Mouse (Mus musculus): ENCODE results near the gene Olfr1248.
"Not testable (repeated sequence)": the region's sequence is repeated elsewhere in the genome, so short reads cannot be mapped to it uniquely, and the experiment has no call there.

Olfr1248 gene

GRCm38 (mm10) chr2:89618145-89618544, at the start of gene Olfr1248:
Gene Olfr1248, minus strand, starts transcription at chr2:89618245.
- not testable (repeated sequence) for DNase-seq

GRCm38 (mm10) chr2:89661367-89661766, 43.3 kb upstream of the Olfr1248 start, which contains the start of gene Olfr1250:
Gene Olfr1250, minus strand, starts transcription at chr2:89661467.
- DNase-seq = no peak

DNA sequence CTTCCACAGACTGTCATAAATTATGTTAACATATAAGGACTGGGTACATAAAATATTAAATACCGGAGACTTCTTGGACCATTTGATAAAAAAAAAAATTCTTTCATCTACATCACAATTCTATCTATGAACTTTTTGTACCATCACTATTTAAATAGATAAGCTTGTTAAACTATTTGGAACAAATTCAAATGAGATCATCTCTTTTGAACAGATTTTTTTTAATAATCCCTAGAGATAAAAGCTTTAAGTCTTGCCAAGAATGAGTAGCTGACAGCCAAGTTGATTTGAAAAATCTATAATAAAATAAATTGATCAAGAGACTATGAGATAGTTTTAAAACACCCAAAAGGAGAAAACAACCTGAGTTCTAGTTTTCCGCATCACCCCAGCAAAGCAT, 16.8 kb upstream of the Olfr1248 start, which contains the start of gene Olfr1249:
Olfr1249 (minus strand) TSS at position 101 of the 400 bp plus-strand sequence.
- no peak for DNase-seq

DNA sequence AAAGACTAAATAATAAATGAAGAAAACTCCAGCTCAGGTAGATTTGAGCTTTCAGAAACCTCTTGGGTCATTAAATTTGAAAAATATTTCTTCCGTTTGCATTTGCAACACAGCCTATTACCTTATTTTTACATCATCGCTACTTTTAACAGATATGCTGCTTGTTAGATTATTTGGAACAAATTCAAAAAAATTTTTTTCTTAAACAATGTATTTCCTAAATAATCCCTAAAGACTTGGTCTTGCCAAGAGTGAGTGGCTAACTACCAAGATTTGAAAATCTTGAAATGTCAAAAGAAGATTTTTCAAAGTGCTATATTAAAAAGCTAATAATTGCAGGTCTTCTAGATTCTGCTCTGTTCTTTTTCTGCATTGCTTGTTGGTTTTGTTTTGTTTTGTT, 4.0 kb downstream of the Olfr1248 start, which contains the start of gene Olfr1247:
Olfr1247 (minus strand) TSS at position 101 of the 400 bp plus-strand sequence.
- DNase-seq = no peak

DNA sequence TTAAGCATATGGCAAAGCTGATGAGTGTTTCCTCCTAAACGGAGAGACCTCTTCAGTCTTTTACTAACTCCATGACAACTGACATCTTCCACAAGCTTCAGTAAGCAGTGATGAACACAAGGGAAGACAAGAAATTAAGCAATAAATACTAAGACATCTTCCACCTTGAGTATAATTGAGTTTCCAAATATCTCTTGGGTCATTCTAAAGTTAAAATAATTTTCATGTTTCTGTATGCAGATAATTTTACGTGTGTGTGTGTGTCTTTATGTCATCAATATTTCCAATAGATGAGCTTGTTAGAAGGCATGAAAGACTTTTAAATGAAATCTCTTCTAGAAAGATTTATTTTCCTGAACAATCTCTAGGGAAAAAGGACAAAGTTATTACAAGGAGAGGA, 25.0 kb downstream of the Olfr1248 start, which contains the start of gene Olfr1246:
Olfr1246 (minus strand) TSS at position 101 of the 400 bp plus-strand sequence.
- DNase-seq = no peak

DNA sequence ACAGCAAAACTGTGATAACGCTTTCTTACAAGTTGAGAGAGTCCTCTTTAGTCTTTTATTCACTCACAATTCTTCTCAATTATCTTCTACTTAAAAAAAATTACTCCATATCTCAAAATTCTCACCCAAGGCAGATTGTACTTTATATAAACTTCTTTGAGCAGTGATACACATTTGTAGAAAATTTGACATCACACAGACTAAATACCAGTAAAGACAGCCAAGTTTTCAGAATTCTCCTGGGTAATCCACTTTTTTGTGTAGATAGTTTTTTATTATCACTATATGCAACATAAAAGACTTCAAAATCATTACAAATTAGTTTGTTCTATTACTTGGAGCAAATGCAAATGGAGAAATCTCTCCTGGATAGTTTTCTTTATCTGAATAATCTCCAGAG, 39.7 kb downstream of the Olfr1248 start, which contains the start of gene Olfr1245:
Olfr1245 (minus strand) TSS at position 101 of the 400 bp plus-strand sequence.
- no peak for DNase-seq
